Mouse (Mus musculus) ES-E14 (cell line): ENCODE measurements around the gene Eda2r. TPM values are rescaled to one million over a fixed set of nuclear protein-coding genes. Genes with fewer than 3 reads are reported as not detected.

Experiments used
- DNase-seq: peaks from one replicate; pipeline ENCODE4 v3.0.0-alpha.2; 2013; ENCODE audit warnings: low read depth, low spot score
- H3K27ac ChIP-seq: 2 replicates; pipeline ENCODE4 v1.5.1; 2012; ENCODE audit warnings: low read depth, mild to moderate bottlenecking, low read length, moderate library complexity, mixed read lengths; ENCODE audit not compliant: poor library complexity, insufficient read depth, severe bottlenecking
- H3K36me3 ChIP-seq: 2 replicates; pipeline ENCODE4 v1.6.1; 2012; ENCODE audit warnings: mild to moderate bottlenecking, low read length, moderate library complexity, mixed read lengths; ENCODE audit not compliant: control insufficient read depth, poor library complexity, insufficient read depth, severe bottlenecking
- H3K4me1 ChIP-seq, 2 experiments: fragments of 150-350 bp in 1 of 2; sonication (generic) in 1 of 2; 2 replicates each; pipeline ENCODE4 v1.6.1; 2012; ENCODE audit warnings: low read length in 2 of 2, mild to moderate bottlenecking in 1 of 2, mixed read lengths in 1 of 2; ENCODE audit not compliant: control insufficient read depth in 2 of 2, insufficient read depth in 2 of 2, poor library complexity in 1 of 2
- H3K4me3 ChIP-seq, 2 experiments: fragments of 150-350 bp in 1 of 2; sonication (generic) in 1 of 2; 2 replicates each; pipeline ENCODE4 v1.5.1; 2012; ENCODE audit warnings: low read length in 2 of 2, low read depth in 1 of 2, mild to moderate bottlenecking in 1 of 2, mixed read lengths in 1 of 2; ENCODE audit not compliant: insufficient read depth in 1 of 2, poor library complexity in 1 of 2, severe bottlenecking in 1 of 2
- H3K9ac ChIP-seq: 2 replicates; pipeline ENCODE4 v1.6.1; 2012; ENCODE audit warnings: low read depth, mild to moderate bottlenecking, low read length, mixed read lengths; ENCODE audit not compliant: poor library complexity, insufficient read depth, severe bottlenecking
- H3K9me3 ChIP-seq: fragments of 150-350 bp; sonication (generic); 2 replicates; pipeline ENCODE4 v1.6.1; 2012; ENCODE audit warnings: low read depth, mild to moderate bottlenecking, low read length; ENCODE audit not compliant: control insufficient read depth, insufficient read depth
- CHD2 ChIP-seq: IDR thresholded peaks from 2 replicates; pipeline ENCODE4 v1.6.1; 2014; ENCODE audit warnings: mild to moderate bottlenecking, low read depth, low read length, inconsistent platforms
- HCFC1 ChIP-seq: IDR thresholded peaks from 2 replicates; pipeline ENCODE4 v1.6.1; 2012; ENCODE audit warnings: low read length, inconsistent platforms, borderline replicate concordance; ENCODE audit not compliant: insufficient read depth
- MAFK ChIP-seq: IDR thresholded peaks from 2 replicates; pipeline ENCODE4 v1.6.1; 2014; ENCODE audit warnings: mild to moderate bottlenecking, low read depth, low read length, inconsistent platforms; ENCODE audit not compliant: insufficient read depth
- ZC3H11A ChIP-seq: IDR thresholded peaks from 2 replicates; pipeline ENCODE4 v1.6.1; 2012; ENCODE audit warnings: low read depth, mild to moderate bottlenecking, inconsistent platforms, low read length, borderline replicate concordance
- ZNF384 ChIP-seq: IDR thresholded peaks from 2 replicates; pipeline ENCODE4 v1.6.1; 2012; ENCODE audit warnings: low read depth, low read length, inconsistent platforms
- in situ Hi-C, 2 experiments: fragments of 600-800 bp; cut with MboI; formaldehyde crosslinking; loops; one replicate each; pipeline ENCODE4 v1.15.1; 2025; ENCODE audit warnings: low sequenced_read_pairs in 2 of 2, inconsistent platforms in 1 of 2; ENCODE audit not compliant: unreplicated experiment in 2 of 2
- total RNA-seq: library from RNA; depleted of rRNA; stranded (reverse); fragments of 300-350 nt; gene quantifications from 2 replicates; pipeline ENCODE4 v1.2.3, GENCODE M21; 2012; rRNA removed

The Eda2r gene
- total RNA-seq = 89.2 and 119 TPM in 2 replicates

DNA sequence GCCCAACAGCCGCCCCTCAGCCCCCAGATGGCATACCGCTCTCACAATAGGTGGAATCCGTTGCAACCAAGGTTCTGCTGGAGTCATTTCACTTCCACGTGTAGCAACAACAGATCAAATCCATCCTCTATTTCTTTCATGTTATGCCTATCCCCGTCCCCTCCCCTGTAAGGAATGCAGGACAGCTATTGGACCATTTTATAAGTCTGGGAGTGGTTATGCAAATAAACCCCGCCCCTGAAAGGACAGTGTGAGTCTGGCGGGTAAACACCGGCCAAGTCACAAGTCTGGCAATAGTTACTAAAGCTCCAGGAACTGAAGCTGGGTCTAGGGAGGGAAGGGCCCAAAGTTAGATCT is at the start of gene Eda2r:
Gene Eda2r, minus strand, starts transcription at position 152 of the 357 bp plus-strand sequence.
- no peaks in the 10 kb centered on the region for H3K36me3 ChIP-seq
- TF ChIP-seq CHD2 = no peak
- no peak for TF ChIP-seq MAFK
- no peak for TF ChIP-seq HCFC1
- TF ChIP-seq ZC3H11A = no peak
- no peak for TF ChIP-seq ZNF384
- peak; percentile 58 for DNase-seq
- H3K9ac ChIP-seq = peak within 1 kb of the TSS; percentile 91
- in situ Hi-C loops = no loop called here
- peak within 1 kb of the TSS; percentile 76 to 77 for H3K4me3 ChIP-seq
- H3K27ac ChIP-seq = peak within 1 kb of the TSS; percentile 95
- H3K4me1 ChIP-seq = no peaks in the 10 kb centered on the region
- no peaks in the 10 kb centered on the region for H3K9me3 ChIP-seq

DNA sequence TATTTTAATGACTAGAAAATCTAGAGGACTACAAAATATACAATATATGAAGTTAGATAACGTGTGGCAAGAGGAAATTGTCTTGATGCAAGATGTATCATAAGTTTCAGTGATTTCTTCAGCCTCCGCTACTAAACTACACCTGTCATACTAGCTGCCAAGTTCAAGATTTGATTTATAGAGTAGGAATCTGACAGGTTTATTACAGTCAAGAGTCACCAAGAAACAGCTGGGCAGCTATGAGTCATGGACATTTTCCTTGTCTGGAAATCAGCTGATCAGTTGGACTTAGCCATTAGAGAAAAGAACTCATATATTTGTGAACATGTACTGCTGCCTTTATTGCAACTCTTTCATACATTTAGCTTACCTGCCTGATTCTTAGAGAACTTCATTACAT is 20.9 kb upstream of the Eda2r start:
- DNase-seq = no peak
- Histone ChIP-seq H3K36me3 (no peaks in the 10 kb centered on the region), H3K4me1 (no peaks in the 10 kb centered on the region), H3K9me3 (no peaks in the 10 kb centered on the region), H3K27ac (no peak overlapping the region), H3K9ac (no peak overlapping the region), H3K4me3 (no peak overlapping the region)
- in situ Hi-C loops = no loop called here
- TF ChIP-seq CHD2 (no peak), ZNF384 (no peak), ZC3H11A (no peak), MAFK (no peak), HCFC1 (no peak)

DNA sequence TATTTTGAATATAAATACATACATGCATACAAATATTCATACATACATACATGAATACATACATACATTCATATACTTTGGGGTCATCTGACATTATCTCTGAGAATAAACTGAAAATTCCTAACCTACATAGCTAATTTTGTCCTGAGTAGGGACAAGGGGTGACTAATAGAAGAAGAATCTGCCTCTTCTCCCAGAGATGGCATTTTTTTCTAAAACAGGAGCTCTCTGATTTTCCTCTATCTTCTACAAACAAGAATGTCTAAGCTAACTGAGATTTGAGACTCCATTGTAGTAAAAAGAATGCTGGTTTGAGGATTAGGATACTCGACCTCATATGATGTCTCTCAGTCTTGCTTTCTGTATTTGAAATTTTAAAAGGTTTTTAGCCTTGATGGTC is 1.1 kb upstream of the Eda2r start:
- TF ChIP-seq ZNF384 (no peak), HCFC1 (no peak), CHD2 (no peak), ZC3H11A (no peak), MAFK (no peak)
- DNase-seq = no peak
- no peaks in the 10 kb centered on the region for H3K9me3 ChIP-seq
- in situ Hi-C loops = no loop called here
- no peak overlapping the region for H3K9ac ChIP-seq
- H3K4me1 ChIP-seq = no peaks in the 10 kb centered on the region
- H3K4me3 ChIP-seq = no peak overlapping the region
- no peak overlapping the region for H3K27ac ChIP-seq
- H3K36me3 ChIP-seq = no peaks in the 10 kb centered on the region

DNA sequence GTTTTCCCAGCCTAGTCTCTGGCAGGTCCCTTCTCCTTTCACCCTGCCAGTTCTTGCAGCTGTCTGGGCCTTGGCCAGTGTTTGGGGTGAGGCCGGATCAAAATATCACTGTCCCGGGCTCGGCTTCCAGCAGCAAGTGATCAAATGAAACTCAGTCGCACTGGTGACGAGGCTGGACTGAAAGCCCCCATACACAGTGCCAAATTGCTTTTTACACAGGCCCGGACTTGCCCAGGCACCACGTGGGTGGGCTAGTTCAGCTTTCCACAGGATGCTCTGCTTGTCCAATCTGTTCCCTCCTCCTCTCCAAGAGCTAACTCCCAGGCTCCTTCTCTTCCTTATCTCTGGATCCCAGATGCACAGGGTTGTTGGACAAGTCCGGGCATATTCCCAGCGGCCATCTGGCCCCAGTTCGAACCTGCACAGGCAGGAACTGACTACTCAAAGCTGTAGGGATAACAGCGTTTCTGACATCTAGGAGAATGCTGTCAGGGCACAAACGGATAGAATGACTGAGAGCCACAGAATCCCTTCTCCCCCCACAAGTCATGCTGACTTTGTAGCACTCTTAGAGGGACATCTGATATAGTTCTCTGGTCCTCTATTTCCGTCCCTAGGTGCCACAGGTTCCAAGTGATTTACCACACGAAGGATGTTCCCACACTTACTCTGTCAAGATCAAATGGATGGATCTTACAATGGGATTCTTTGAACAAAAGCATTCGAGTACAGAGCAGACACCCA is 523 bp downstream of the Eda2r start:
- no peaks in the 10 kb centered on the region for H3K4me1 ChIP-seq
- peak overlapping the region; percentile 76 to 77 for H3K4me3 ChIP-seq
- no peak for TF ChIP-seq CHD2
- TF ChIP-seq ZNF384 = no peak
- no peak for TF ChIP-seq MAFK
- in situ Hi-C loops = no loop called here
- H3K27ac ChIP-seq = peak overlapping the region; percentile 95
- H3K9ac ChIP-seq = peak overlapping the region; percentile 91
- no peaks in the 10 kb centered on the region for H3K36me3 ChIP-seq
- peak; percentile 59 for DNase-seq
- H3K9me3 ChIP-seq = no peaks in the 10 kb centered on the region

DNA sequence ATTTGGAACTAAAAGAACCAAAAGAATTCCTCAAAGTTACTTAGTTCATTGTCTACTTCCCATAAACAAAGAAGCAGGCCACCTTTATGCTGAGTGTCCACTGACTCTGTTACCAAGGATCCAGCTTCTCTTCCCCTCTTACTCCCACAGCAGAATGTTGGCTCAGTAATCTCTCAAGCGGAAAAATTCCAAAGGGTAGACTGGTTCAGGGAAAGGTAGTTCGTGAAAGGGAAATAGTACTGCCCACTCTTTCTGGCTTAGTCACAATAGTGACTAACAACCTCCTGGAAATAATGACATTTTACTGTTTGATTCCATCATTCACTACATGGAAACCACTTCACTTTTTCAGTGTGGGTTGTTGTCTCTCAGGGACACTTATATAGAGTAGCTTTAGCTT is 4.2 kb downstream of the Eda2r start:
- TF ChIP-seq HCFC1 = no peak
- no peak for TF ChIP-seq MAFK
- TF ChIP-seq ZC3H11A = no peak
- H3K4me3 ChIP-seq = no peak overlapping the region
- no peak overlapping the region for H3K9ac ChIP-seq

More for the DNA sequence above, 4.2 kb downstream of the Eda2r start:
- no peaks in the 10 kb centered on the region for H3K4me1 ChIP-seq
- H3K27ac ChIP-seq = no peak overlapping the region
- peaks cover 2% of the 10 kb centered on the region; the same call in 1 of the 2 replicates for H3K36me3 ChIP-seq
- no peaks in the 10 kb centered on the region for H3K9me3 ChIP-seq
- in situ Hi-C loops = loop anchor here in 1 of 2 experiments (25.0 kb wide), 1 partner anchor 1236 kb away; no protein-coding TSS in a partner anchor
- DNase-seq = no peak
